Mouse (Mus musculus) midbrain, embryonic 10.5 days (tissue): Measurements from ENCODE around the gene C1qa. TPM values are rescaled to one million over a fixed set of nuclear protein-coding genes. Genes with fewer than 3 reads are reported as not detected.

Experiments
- DNase-seq: peaks from one replicate; pipeline ENCODE4 v3.0.0-alpha.2; 2017; ENCODE audit warnings: low spot score
- H3K27ac ChIP-seq: fragments of 300-500 bp; sonication (generic); replicated peaks from 2 replicates; pipeline ENCODE4 v1.5.1; 2016; ENCODE audit warnings: mild to moderate bottlenecking
- H3K27me3 ChIP-seq: fragments of 300-500 bp; sonication (generic); 2 replicates; pipeline ENCODE4 v1.6.1; 2016; ENCODE audit warnings: low read depth, mild to moderate bottlenecking; ENCODE audit not compliant: poor library complexity, severe bottlenecking
- H3K36me3 ChIP-seq: fragments of 300-500 bp; sonication (generic); 2 replicates; pipeline ENCODE4 v1.6.1; 2016; ENCODE audit warnings: mild to moderate bottlenecking, moderate library complexity
- H3K4me1 ChIP-seq: fragments of 300-500 bp; sonication (generic); 2 replicates; pipeline ENCODE4 v1.6.1; 2016
- H3K4me3 ChIP-seq: fragments of 300-500 bp; sonication (generic); 2 replicates; pipeline ENCODE4 v1.5.1; 2016; ENCODE audit warnings: mild to moderate bottlenecking, moderate library complexity
- H3K9me3 ChIP-seq: fragments of 300-500 bp; sonication (generic); replicated peaks from 2 replicates; pipeline ENCODE4 v1.6.1; 2016; ENCODE audit warnings: mild to moderate bottlenecking
- WGBS: fragments of 180-500 bp; shearing (Covaris S2); methylation state at CpG from one replicate; pipeline ENCODE4 v1.1.7; 2016; 5-methylcytosine and 5-hydroxymethylcytosine counted together
- polyA plus RNA-seq: library from polyadenylated mRNA; unstranded; fragments of >200 nt; fragmentation: Nextera tagmentation; extraction: Ambion mirVana; gene quantifications from 2 replicates; pipeline ENCODE4 v1.2.1, GENCODE M21; 2016

The C1qa gene
- polyA plus RNA-seq, 1 experiment from 2014 or later: 4.9 TPM

- DNase-seq: no peak
- 90% methylated on average over 8 of the region's 8 CpGs for WGBS
- Histone ChIP-seq H3K9me3 (no peaks in the 10 kb centered on the region), H3K27me3 (peaks cover 66% of the 10 kb centered on the region), H3K4me3 (no peak overlapping the region), H3K4me1 (peaks cover 34% of the 10 kb centered on the region), H3K27ac (no peak overlapping the region), H3K36me3 (no peaks in the 10 kb centered on the region)
Measured at GRCm38 (mm10) chr4:136918834-136919233, 20.2 kb upstream of the C1qa start.

- 60% methylated on average over 7 of the region's 7 CpGs for WGBS
- Histone ChIP-seq H3K4me3 (no peak overlapping the region), H3K4me1 (peaks cover 37% of the 10 kb centered on the region), H3K9me3 (no peaks in the 10 kb centered on the region), H3K27ac (no peak overlapping the region), H3K27me3 (peaks cover 61% of the 10 kb centered on the region), H3K36me3 (no peaks in the 10 kb centered on the region)
- no peak for DNase-seq
Measured at GRCm38 (mm10) chr4:136917165-136917524, 18.5 kb upstream of the C1qa start.

- H3K27me3 ChIP-seq: peaks cover 61% of the 10 kb centered on the region
- 77% methylated on average over 20 of the region's 20 CpGs for WGBS
- no peak overlapping the region for H3K4me3 ChIP-seq
- peaks cover 39% of the 10 kb centered on the region for H3K4me1 ChIP-seq
- H3K36me3 ChIP-seq: no peaks in the 10 kb centered on the region
- H3K9me3 ChIP-seq: no peaks in the 10 kb centered on the region
- DNase-seq: no peak
- no peak overlapping the region for H3K27ac ChIP-seq
Measured at GRCm38 (mm10) chr4:136916359-136917164, 18.0 kb upstream of the C1qa start.

GRCm38 (mm10) chr4:136912841-136913240, 14.2 kb upstream of the C1qa start:
- H3K27ac ChIP-seq: 0 out of 2 replicates have a peak overlapping the region, but pooled peaks have one; percentile 33
- peak overlapping the region; percentile 30; the same call in 1 of the 2 replicates for H3K4me3 ChIP-seq

GRCm38 (mm10) chr4:136911804-136912203, 13.2 kb upstream of the C1qa start:
- peaks cover 46% of the 10 kb centered on the region for H3K4me1 ChIP-seq
- DNase-seq: no peak
- peaks cover 82% of the 10 kb centered on the region for H3K27me3 ChIP-seq
- 53% methylated on average over 9 of the region's 9 CpGs for WGBS
- no peaks in the 10 kb centered on the region for H3K36me3 ChIP-seq
- H3K27ac ChIP-seq: peak overlapping the region; percentile 46; the same call in 1 of the 2 replicates
- no peaks in the 10 kb centered on the region for H3K9me3 ChIP-seq
- peak overlapping the region; percentile 30 for H3K4me3 ChIP-seq

More at GRCm38 (mm10) chr4:136912841-136913240, 14.2 kb upstream of the C1qa start:
- WGBS: 22% methylated on average over 9 of the region's 9 CpGs
- Histone ChIP-seq H3K4me1 (peaks cover 53% of the 10 kb centered on the region), H3K36me3 (no peaks in the 10 kb centered on the region), H3K27me3 (peaks cover 81% of the 10 kb centered on the region), H3K9me3 (no peaks in the 10 kb centered on the region)
- peak; percentile 43 for DNase-seq

GRCm38 (mm10) chr4:136911211-136911646, 12.6 kb upstream of the C1qa start:
- Histone ChIP-seq H3K9me3 (no peaks in the 10 kb centered on the region), H3K27me3 (peaks cover 83% of the 10 kb centered on the region), H3K36me3 (no peaks in the 10 kb centered on the region), H3K4me3 (peak overlapping the region; percentile 30), H3K27ac (no peak overlapping the region; the same call in 1 of the 2 replicates), H3K4me1 (peaks cover 40% of the 10 kb centered on the region)
- WGBS: 1% methylated on average over 17 of the region's 17 CpGs
- DNase-seq: peak; percentile 52

- Histone ChIP-seq H3K36me3 (no peaks in the 10 kb centered on the region), H3K4me3 (no peak overlapping the region), H3K27ac (no peak overlapping the region), H3K27me3 (peaks cover 95% of the 10 kb centered on the region), H3K4me1 (peaks cover 44% of the 10 kb centered on the region), H3K9me3 (no peaks in the 10 kb centered on the region)
- no peak for DNase-seq
Measured at GRCm38 (mm10) chr4:136907809-136908208, 9.2 kb upstream of the C1qa start.

GRCm38 (mm10) chr4:136907033-136907432, 8.4 kb upstream of the C1qa start:
- WGBS: 13% methylated on average over 7 of the region's 7 CpGs
- no peaks in the 10 kb centered on the region for H3K9me3 ChIP-seq
- H3K36me3 ChIP-seq: no peaks in the 10 kb centered on the region
- H3K4me3 ChIP-seq: no peak overlapping the region
- peak; percentile 61 for DNase-seq
- peaks cover 95% of the 10 kb centered on the region for H3K27me3 ChIP-seq
- no peak overlapping the region for H3K27ac ChIP-seq
- H3K4me1 ChIP-seq: peaks cover 36% of the 10 kb centered on the region

GRCm38 (mm10) chr4:136904767-136905539, 6.3 kb upstream of the C1qa start:
- WGBS: 1% methylated on average over 23 of the region's 23 CpGs
- Histone ChIP-seq H3K4me3 (peak overlapping the region; percentile 40), H3K36me3 (no peaks in the 10 kb centered on the region), H3K9me3 (no peaks in the 10 kb centered on the region), H3K27ac (no peak overlapping the region; the same call in 1 of the 2 replicates), H3K27me3 (peaks cover 74% of the 10 kb centered on the region), H3K4me1 (peaks cover 16% of the 10 kb centered on the region)
- no peak for DNase-seq

- H3K36me3 ChIP-seq: no peaks in the 10 kb centered on the region
- WGBS: 66% methylated on average over 7 of the region's 7 CpGs
- H3K4me3 ChIP-seq: no peak overlapping the region
- DNase-seq: no peak
- H3K9me3 ChIP-seq: no peaks in the 10 kb centered on the region
- H3K4me1 ChIP-seq: peaks cover 29% of the 10 kb centered on the region
- H3K27ac ChIP-seq: no peak overlapping the region
- peaks cover 70% of the 10 kb centered on the region for H3K27me3 ChIP-seq
Measured at GRCm38 (mm10) chr4:136899154-136899553, 551 bp upstream of the C1qa start.

GRCm38 (mm10) chr4:136898084-136898598, 462 bp downstream of the C1qa start:
- DNase-seq: no peak
- H3K4me1 ChIP-seq: peaks cover 32% of the 10 kb centered on the region
- H3K27me3 ChIP-seq: peaks cover 70% of the 10 kb centered on the region
- 80% methylated on average over 9 of the region's 9 CpGs for whole genome bisulfite sequencing
- no peak overlapping the region for H3K27ac ChIP-seq
- no peaks in the 10 kb centered on the region for H3K9me3 ChIP-seq
- no peaks in the 10 kb centered on the region for H3K36me3 ChIP-seq
- H3K4me3 ChIP-seq: no peak overlapping the region

- H3K4me1 ChIP-seq: peaks cover 32% of the 10 kb centered on the region
- H3K9me3 ChIP-seq: no peaks in the 10 kb centered on the region
- H3K4me3 ChIP-seq: no peak overlapping the region
- WGBS: 38% methylated on average over 10 of the region's 10 CpGs
- no peaks in the 10 kb centered on the region for H3K36me3 ChIP-seq
- H3K27me3 ChIP-seq: peaks cover 76% of the 10 kb centered on the region
- DNase-seq: no peak
- H3K27ac ChIP-seq: no peak overlapping the region
Measured at GRCm38 (mm10) chr4:136896461-136896860, 2.1 kb downstream of the C1qa start.
